Mouse (Mus musculus) cerebellum, adult 2 months (tissue): ENCODE data around the gene Gm49318. TPM values are rescaled to one million over a fixed set of nuclear protein-coding genes. Genes with fewer than 3 reads are reported as not detected.
A peak's percentile ranks its signal among the peaks of the same experiment; 100 is the strongest.

Source experiments
- DNase-seq, 2 experiments: peaks; one replicate each; pipeline ENCODE4 v3.0.0; 2021
- H3K27ac ChIP-seq: fragments of 200-500 bp; 2 replicates; pipeline ENCODE4 v1.5.1; 2012; ENCODE audit warnings: low read length, control low read depth, inconsistent platforms; ENCODE audit not compliant: insufficient read depth
- H3K27me3 ChIP-seq: fragments of 200-500 bp; 2 replicates; pipeline ENCODE4 v1.6.1; 2012; ENCODE audit warnings: inconsistent platforms, mild to moderate bottlenecking, low read length, moderate library complexity; ENCODE audit not compliant: control insufficient read depth, insufficient read depth
- H3K4me1 ChIP-seq: fragments of 200-500 bp; 2 replicates; pipeline ENCODE4 v1.6.1; 2011; ENCODE audit warnings: low read length; ENCODE audit not compliant: control insufficient read depth, insufficient read depth
- H3K4me3 ChIP-seq: fragments of 200-500 bp; replicated peaks from 2 replicates; pipeline ENCODE3; 2011; ENCODE audit warnings: mild to moderate bottlenecking, low read depth, low read length, control low read depth; ENCODE audit not compliant: insufficient read depth
- CTCF ChIP-seq: fragments of 200-500 bp; IDR thresholded peaks from 2 replicates; pipeline ENCODE4 v1.5.1; 2011; ENCODE audit warnings: low read depth, mild to moderate bottlenecking, control low read depth, low read length, moderate library complexity, borderline replicate concordance; ENCODE audit not compliant: insufficient read depth
- POLR2A ChIP-seq: fragments of 200-500 bp; IDR thresholded peaks from 2 replicates; pipeline ENCODE4 v1.6.1; 2011; ENCODE audit warnings: low read length, control low read depth, borderline replicate concordance; ENCODE audit not compliant: insufficient read depth
- WGBS: fragments of 180-500 bp; shearing (Covaris S2); methylation state at CpG from one replicate; pipeline ENCODE4 v1.1.7; 2018; 5-methylcytosine and 5-hydroxymethylcytosine counted together
- polyA plus RNA-seq: library from polyadenylated mRNA; depleted of rRNA; stranded (reverse); fragments of >200 nt; gene quantifications from 2 replicates; pipeline ENCODE4 v1.2.3, GENCODE M21; 2012

The Gm49318 gene
- polyA plus RNA-seq, 1 experiment, result not detected

DNA sequence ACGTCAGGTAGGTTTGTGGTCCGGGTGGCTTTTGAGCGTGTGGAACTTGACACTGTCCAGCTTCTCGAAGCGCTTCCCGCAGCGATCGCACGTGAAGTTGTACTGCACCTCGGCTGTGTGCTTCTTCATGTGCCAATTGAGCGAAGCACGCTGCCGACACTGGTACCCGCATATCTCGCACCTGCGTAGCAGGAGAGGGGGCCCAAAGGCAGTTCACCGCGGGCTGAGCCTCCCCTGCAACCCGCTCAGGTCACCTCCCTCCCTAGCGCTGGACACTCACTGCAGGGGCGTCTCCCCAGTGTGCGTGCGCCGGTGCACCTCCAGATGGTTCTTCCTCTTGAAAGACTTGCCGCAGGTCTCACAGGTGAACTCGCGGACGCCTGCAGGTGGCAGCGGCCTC is 15.3 kb downstream of the Gm49318 start:
- Histone ChIP-seq H3K27me3 (no peaks in the 10 kb centered on the region), H3K4me3 (no peak overlapping the region), H3K4me1 (peaks cover 36% of the 10 kb centered on the region), H3K27ac (no peak overlapping the region)
- TF ChIP-seq CTCF (no peak), POLR2A (no peak)
- WGBS, result 37% methylated on average over 29 of the region's 29 CpGs
- peak in 1 of 2 experiments; percentile 52 for DNase-seq

DNA sequence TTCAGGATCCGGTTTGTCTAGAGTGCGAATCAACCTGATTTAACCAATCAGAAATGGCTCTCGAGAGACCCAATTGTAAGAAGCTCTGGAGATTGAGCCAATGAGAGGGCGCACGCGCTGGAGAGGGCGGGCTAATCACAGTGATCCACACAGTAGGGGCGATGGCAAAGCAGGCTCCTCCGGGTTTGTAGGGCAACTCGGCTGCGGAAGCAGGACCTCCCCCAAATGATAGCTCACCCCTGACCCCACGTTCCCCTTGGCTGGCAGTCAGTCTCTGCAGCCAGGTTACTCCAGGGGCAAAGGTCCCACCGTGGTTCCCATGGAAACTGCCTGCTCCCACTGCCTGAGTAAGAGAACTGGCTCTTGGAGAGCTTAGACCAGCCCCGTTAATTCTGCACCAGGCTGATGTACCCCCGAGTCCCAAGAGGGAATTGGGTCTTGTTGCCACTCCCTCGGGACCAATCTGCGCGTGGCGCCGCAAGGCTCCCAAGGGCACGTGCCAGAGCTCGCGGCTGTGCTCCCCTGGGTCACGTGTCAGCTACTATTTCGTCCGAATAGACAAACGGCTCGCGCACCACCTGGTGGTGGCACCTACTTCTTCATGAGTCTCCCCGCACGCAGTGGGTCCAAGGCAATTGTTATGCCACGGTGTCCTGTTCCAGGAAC is 16.5 kb downstream of the Gm49318 start:
- TF ChIP-seq POLR2A, result peak; percentile 30; the same call in 1 of the 2 replicates
- TF ChIP-seq CTCF, result peak; percentile 71
- DNase-seq, result peak; percentile 85 to 89
- peak overlapping the region; percentile 17 for H3K4me3 ChIP-seq
- no peaks in the 10 kb centered on the region for H3K27me3 ChIP-seq
- 2% methylated on average over 32 of the region's 32 CpGs for WGBS
- H3K4me1 ChIP-seq, result peaks cover 36% of the 10 kb centered on the region
- no peak overlapping the region for H3K27ac ChIP-seq

DNA sequence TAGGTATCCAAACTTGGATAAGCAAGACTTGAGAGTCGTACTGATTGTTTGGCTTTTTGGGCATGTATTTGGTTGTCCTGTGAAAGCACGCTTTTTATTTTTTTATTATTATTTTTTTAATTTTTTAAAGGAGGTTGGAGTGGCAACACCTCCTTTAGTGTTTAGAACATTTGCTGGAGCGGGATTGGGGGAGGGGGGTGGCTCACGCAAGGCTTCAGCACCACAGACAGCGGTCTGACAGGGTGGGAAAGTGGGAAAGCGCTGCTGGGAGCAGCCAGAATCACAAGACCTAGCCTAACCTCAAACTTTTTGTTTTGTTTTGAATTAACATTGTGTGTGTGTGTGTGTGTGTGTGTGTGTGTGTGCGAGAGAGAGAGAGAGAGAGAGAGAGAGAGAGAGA is 17.4 kb downstream of the Gm49318 start:
- no peak overlapping the region for H3K27ac ChIP-seq
- peaks cover 41% of the 10 kb centered on the region for H3K4me1 ChIP-seq
- 59% methylated on average over 6 of the region's 7 CpGs for WGBS
- DNase-seq, result no peak
- H3K27me3 ChIP-seq, result no peaks in the 10 kb centered on the region
- no peak overlapping the region for H3K4me3 ChIP-seq
- no peak for TF ChIP-seq CTCF
- TF ChIP-seq POLR2A, result no peak

DNA sequence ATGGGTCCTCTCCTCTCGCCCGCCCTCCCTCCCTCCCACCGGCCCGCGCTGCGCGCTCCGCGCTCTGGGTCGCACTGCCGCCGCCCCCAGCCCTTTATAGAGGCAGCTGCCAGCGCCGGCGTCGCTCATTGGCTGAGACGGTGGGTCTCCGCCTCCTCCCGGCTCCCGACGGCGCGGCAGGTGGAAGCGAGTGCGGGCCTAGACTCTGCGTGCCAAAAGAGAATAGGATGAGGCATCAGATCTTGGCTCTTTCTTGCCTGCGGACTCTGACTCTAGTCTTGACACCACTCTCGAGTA is 19.2 kb downstream of the Gm49318 start, which contains the start of gene Elavl3:
TSS of gene Elavl3 (minus strand) at position 66 of the 297 bp plus-strand sequence.
- peak; percentile 92 to 94 for DNase-seq
- 2% methylated on average over 28 of the region's 28 CpGs for WGBS
- Histone ChIP-seq H3K27ac (peak within 1 kb of the TSS; percentile 83), H3K27me3 (no peaks in the 10 kb centered on the region), H3K4me1 (peaks cover 36% of the 10 kb centered on the region), H3K4me3 (peak within 1 kb of the TSS; percentile 85)
- peak; percentile 98 for TF ChIP-seq POLR2A
- TF ChIP-seq CTCF, result no peak

DNA sequence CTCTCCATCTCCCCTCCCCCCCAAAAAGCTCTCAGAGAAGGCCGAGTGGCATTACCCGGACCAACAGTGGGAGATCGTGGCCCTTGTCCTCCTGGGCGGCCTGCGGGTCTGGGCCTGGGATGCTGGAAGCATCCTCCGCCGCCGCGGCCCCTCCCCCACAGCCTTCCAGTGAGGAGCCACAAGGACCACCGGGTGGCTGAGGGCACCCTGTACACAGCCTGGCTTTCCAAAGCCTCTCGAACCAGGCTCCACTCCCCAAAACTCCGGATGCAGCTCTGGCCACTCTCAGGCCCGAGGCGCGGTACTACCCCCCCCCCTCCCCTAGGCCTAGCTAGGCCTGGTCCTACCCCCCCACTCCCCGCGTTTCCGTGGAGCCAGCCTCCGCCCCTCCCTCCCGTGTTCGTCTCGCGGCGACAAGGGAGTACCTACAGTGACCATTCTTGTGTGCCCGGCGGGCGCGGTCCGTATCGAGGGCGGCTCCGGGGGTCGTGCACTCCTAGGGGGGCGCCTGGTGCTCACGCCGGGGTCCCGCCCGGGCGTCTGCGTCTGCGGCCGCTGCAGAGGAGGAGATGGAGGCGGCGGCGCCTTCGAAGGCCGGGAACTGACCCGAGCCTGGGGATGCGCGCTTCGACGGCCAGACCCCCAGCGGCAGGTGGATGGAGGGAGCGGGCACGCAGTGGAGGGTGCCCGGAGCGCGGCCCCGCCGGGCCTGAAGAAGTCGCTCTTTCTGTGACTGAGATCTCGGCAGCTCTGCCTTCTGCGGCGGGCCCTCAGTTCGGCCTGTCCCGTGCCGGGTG is 19.7 kb downstream of the Gm49318 start:
- peak overlapping the region; percentile 83 for H3K27ac ChIP-seq
- WGBS, result under 1% methylated on average over 67 of the region's 67 CpGs
- no peaks in the 10 kb centered on the region for H3K27me3 ChIP-seq
- peak overlapping the region; percentile 85 for H3K4me3 ChIP-seq
- no peak for TF ChIP-seq CTCF
- TF ChIP-seq POLR2A, result no peak
- DNase-seq, result peak; percentile 67 to 72
- peaks cover 37% of the 10 kb centered on the region for H3K4me1 ChIP-seq

DNA sequence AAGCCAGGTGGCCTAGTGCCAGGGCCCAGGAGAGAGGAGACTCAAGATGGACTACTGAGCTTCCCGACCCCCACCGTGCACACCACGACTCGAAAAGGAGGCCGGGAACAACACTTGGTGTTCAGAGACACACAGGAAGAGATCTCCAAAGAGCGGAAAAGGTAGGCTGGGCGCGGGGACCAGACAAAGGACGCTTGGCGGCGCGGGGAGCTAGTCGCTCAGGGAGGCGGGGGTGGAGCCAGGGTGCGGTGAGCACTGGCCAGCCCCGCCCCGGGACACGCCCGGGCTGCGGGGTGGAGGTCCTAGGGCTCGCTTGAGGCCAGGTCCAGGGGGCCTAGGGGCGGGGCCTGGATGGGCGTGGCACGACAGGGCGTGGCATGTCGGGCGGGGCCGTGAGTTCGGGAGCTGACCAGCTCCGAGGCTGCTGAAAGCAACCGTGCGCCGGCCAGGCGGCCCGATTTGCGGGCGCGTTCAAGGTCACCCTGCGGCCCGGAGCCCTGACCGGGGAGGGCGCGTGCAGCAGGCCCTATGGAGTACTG is 20.6 kb downstream of the Gm49318 start:
- WGBS, result under 1% methylated on average over 43 of the region's 43 CpGs
- TF ChIP-seq CTCF, result no peak
- no peak for TF ChIP-seq POLR2A
- H3K27ac ChIP-seq, result peak overlapping the region; percentile 83

DNA sequence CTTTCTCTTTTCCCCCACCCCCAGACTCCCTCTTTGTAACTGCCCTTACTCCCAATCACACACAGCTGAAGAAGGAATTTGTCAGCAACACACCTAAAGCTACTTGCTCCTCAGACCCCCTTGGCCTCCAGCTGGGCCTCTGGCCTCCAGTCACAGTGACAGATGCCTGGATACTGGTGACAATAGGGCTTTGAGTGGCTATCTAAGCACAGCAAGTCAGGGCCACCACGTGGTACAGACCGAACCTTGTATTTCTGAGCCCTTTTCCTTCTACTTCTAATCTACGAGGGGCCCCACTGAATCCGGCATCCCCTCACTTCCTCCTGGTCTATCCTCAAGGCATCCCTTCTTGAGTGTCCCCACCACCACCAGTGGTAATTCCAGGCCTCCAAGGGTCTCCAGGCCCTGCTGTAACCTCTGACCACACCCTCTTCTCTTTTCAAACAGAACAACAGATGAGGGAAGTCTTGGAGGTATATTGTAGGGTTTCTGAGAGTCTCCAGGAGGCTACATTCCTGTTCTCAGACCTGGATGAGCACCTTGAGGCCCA is 21.3 kb downstream of the Gm49318 start:
- peak overlapping the region; percentile 83 for H3K27ac ChIP-seq
- H3K27me3 ChIP-seq, result no peaks in the 10 kb centered on the region
- peak; percentile 55 to 58 for DNase-seq
- TF ChIP-seq CTCF, result no peak
- TF ChIP-seq POLR2A, result no peak
- WGBS, result 3% methylated on average over 4 of the region's 4 CpGs
- H3K4me1 ChIP-seq, result peaks cover 25% of the 10 kb centered on the region
- H3K4me3 ChIP-seq, result peak overlapping the region; percentile 85

More for the DNA sequence above, 20.6 kb downstream of the Gm49318 start:
- H3K4me1 ChIP-seq, result peaks cover 28% of the 10 kb centered on the region
- peak; percentile 88 to 90 for DNase-seq
- no peaks in the 10 kb centered on the region for H3K27me3 ChIP-seq
- peak overlapping the region; percentile 85 for H3K4me3 ChIP-seq
